Mouse (Mus musculus) skeletal muscle tissue, adult 2 months (tissue): ENCODE results near the gene Phb.

Experiments
- DNase-seq: peaks from one replicate; pipeline ENCODE4 v3.0.0-alpha.2; 2012; ENCODE audit warnings: low read depth, low spot score

The Phb gene

DNA sequence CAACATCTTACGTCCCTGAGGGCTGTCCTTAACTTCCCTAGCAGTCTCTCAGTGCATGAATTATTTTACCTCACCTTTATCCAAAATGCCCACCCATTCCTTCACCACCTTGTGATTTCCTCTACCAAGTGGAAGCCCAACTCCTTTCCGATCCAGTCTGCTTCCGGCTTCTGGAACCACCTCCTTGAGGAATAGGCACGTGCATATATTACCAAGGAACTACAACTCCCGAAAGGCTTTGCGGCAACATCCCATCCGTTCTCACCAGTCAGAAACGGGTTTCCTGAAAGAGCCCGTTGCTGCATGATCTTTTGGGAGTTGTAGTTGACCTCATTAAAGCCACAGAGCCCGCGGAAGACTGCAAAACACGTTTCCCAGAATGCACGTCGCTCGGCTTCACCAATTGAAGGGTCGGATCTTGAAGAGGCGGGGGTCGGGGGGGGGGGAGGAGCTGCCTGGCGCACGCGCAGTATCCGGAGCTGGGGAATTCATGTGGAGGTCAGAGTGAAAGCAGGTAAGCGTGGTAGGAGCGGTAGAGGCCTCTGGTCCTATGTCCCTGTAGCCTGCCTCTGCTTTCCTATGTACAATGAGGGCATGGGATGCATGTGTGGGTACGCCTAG is at the start of gene Phb:
TSS of gene Phb (plus strand) at position 429 of the 621 bp plus-strand sequence.
- peak; percentile 98 for DNase-seq

DNA sequence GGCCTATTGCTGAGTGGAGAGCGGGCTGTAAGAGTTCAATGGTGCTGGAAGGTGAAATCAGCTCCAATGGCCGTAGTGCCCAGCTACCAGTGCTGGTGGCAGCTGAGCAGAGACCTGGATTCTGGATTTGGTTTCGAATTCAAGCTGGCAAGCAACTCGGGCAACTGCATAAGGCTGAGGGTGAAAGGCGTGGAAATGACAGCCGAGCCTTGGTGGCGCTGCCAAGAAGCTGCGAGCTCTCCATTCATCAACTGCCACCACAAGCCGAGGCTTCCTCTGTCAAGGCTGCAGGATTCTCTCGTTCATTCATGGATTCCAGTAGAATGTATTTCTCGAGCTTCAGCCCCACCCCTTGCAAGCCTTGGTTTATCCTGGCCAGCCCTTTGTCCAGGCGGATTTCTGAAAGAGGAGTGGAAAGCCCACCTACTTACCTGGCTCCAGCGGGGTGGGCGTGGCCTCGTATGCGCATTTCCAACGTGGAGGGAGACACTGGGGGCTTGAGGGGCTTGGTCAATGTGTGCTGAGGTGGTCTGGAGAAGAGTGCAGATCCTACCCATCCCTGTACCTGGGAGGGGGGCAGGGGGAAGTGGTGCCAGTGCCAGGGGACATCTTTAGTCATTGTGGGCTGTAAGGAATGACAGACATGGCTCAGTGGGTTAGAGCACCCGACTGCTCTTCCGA is 48.8 kb upstream of the Phb start:
- DNase-seq = peak; percentile 64

DNA sequence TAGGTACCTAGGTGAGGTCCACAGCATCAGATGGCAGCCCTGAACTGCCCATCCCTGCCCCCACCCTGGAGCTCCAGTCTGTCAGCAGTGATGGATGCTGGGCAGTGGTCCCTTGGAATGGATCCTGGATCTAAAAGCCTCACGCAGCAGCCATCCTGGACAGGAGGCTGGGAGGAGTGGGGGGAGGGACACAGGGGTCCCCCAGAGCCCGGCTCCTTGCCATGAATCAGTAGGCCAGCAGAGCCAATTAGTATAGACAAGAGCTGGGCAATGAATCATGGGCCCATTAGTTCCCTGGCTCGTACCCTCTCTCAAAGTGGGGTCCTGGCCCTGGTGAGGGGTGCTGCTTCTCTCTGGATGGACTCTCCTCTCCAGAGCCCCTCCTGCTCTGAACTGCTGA is 47.7 kb upstream of the Phb start:
- DNase-seq = no peak

GRCm38 (mm10) chr11:95619886-95620444 is 46.8 kb upstream of the Phb start:
- DNase-seq = peak; percentile 60

DNA sequence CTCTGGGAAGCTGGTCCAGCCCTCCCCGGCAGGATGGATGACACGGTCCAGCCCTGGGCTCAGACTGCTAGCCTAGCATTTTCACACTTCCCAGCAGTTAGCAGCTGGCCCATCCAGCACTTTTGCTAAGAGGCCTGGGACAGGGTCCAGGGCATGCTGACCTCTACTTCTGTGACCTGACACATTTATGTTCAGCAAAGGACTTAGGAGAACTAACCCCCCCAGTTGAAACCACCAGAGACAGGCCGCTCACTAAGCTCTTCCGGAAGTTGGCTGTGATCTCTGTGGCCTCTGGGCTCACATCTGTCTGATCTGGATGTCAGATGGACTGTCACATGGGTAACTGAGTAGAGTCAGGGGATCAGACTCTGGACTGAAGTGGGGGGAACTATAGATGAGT is 45.7 kb upstream of the Phb start:
- DNase-seq = peak; percentile 32

- no peak for DNase-seq
These were observed 45.1 kb upstream of the Phb start for GRCm38 (mm10) chr11:95621541-95622130.

- DNase-seq = no peak
These were observed 44.3 kb upstream of the Phb start for GRCm38 (mm10) chr11:95622426-95622825.

DNA sequence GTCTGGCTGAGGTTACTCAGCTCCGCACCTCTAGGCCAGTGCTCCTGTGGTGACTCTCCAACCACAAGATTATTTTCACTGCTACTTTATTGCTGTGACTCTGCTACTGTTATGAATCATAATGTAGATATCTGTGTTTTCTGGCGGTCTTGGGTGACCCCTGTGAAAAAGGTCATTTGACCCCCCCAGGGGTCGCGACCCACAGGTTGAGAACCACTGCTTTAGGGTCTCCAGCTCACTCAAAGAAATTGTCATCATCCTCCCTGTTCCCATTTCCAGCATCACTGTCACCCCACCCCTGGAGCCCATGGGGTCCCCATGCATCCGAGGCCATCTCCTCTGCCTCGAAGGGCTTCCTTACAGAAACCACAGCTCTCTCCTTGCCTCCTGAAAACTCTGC is 36.2 kb upstream of the Phb start:
- DNase-seq = no peak

GRCm38 (mm10) chr11:95631301-95631700 is 35.5 kb upstream of the Phb start:
- no peak for DNase-seq

GRCm38 (mm10) chr11:95632474-95632873 is 34.3 kb upstream of the Phb start:
- DNase-seq = no peak

DNA sequence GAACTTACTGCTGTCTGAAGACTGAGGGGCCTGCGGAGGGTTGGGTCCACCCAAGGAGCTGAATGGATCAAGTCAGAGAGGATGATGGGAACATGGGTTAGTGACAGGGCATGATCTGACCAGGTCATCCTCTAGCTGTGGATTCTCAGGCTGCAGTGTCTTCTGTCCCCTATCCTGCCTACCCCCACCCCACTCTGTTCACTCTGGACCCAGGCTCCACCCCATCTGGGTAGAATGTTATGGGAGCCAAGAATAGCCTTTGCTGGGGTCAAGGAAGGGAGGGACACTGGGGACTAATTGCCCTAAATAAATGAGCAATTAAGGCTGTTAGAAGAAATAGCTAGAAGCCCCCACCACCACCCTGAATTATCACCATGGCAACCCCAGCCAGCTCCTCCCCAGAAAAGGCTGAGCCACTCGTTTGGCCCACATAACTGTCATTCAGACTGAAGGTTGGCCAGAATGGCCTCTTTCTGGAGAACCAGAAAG is 33.2 kb upstream of the Phb start:
- DNase-seq = no peak

GRCm38 (mm10) chr11:95635030-95635429 is 31.7 kb upstream of the Phb start:
- DNase-seq = no peak

DNA sequence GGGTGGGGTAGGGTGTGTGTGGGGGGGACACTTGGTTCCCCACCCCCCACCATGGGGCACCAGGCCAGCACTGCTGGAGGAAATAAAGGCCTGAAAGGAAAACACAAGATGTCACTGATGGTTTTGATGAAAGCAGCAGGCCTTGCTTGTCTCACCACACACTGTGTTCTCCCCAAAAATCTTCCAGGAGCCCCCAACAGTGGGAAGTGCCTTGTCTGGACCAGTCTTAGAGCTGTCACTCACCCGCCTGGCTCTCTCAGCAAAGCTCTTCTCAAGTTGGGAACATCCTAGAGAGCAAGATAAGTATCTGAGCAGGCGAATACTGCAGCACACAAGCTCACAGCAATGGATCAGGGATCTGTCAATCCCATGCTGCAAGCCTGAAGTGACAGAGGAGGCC is 26.0 kb upstream of the Phb start:
- no peak for DNase-seq

DNA sequence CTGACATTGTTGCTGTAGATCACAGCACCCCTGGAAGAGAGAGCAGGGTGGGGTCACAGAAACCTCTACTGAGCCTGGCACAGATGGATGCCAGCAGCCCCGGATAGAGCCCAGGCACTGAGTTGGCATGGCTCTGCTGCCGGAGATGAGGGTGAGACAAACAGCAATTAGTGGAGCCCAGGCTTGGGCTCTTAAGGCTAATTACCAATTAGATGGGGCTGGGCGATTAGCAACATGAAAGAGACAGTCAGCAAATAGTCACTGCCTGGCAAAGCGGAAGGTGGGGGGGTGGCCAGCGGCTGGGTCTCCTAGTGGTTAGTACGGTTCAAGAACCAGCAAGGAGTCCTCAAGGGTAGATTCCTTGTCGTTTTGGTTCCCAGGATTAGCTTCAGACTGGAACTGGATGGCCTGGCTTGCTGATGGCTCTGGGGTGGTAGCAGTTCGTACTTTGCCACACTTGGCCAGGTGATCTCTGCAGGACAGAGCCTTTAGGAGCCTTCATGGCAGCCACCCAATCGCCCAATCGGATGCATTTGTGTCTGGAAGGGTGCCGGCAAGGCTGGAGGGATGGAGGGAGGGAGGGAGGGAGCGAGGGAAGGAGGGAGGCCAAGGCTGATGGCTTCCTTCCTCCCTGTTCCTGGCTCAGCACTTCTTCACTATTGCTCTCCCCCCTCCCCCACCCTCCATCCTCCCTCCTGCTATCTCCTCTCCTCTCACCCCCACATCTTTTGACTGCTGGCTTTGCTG is 24.1 kb upstream of the Phb start:
- DNase-seq = no peak

DNA sequence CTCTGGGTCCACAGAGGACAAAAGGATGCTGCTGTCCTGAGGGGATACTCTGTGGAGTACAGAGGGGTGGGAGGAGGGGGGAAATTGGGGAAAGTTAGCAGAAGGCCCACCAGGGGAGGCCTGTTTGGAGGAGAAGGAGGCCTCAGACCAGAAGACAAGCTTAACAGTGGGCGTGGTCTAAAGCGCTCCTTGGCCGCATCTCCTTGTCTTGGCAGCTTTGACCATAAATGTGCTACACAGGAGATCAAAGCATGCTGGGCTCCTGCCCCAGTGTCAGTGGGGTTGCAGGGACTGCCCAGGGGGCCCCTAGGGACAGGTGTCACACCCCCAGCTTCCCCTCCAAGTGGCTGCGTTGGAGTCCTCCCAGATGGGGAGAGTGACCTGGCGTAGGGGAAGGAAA is 22.9 kb upstream of the Phb start:
- DNase-seq = no peak

DNA sequence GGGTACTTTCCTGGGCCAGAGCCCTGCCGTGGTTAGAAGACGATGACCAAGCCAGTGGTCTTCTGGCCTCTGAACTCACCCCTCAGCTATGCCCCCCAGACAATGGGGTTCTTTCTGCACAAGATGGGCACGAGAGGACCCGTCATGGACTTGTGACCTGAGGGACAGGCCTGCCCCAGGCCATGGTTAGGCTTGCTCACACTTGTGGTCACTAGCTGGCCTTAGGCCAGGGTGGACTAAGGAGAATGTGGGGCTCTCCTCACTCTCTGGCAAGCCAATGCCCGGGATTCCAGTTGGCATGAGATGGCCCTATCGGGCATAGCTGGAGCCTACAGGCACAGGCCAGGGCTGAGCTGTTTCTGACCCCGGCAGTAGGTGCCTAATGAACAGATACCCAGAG is 22.4 kb upstream of the Phb start:
- no peak for DNase-seq

DNA sequence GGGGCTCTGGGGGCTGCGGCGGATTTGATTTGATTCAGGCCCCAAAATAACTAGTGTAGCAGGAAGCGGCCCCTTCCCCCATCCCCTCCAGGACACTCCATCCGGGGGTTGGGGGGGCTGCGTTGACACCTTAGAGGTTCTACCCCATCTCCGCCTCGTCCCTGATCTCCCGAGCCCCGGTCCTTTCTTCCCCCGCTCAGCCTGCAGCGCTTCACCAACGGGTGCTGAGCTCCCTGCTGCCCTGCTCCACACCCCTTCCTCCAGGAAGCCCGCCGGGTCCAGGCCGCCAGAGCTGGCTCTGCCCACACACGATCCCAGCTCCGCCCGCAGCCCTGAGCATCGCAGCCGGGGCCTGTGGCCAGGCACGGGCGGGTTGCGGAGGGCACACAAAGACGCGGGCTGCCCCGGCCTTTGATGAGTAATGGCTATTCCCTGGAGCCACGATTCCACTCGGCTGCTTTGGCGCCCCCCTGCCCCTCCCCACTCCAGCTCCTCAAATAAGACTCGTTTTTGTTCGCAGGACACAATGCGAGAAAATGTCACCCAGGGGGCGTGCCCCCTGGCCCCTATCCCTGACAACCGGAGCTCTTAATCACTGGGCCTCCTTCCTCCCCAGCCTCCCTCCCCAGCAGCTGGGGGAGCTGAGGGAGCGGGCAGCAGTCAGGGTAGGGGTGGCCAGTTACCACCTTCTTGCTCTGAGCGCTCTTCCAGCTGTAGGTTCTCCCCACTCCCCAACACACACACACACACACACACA is 21.2 kb upstream of the Phb start:
- no peak for DNase-seq

GRCm38 (mm10) chr11:95646154-95646490 is 20.6 kb upstream of the Phb start:
- no peak for DNase-seq

DNA sequence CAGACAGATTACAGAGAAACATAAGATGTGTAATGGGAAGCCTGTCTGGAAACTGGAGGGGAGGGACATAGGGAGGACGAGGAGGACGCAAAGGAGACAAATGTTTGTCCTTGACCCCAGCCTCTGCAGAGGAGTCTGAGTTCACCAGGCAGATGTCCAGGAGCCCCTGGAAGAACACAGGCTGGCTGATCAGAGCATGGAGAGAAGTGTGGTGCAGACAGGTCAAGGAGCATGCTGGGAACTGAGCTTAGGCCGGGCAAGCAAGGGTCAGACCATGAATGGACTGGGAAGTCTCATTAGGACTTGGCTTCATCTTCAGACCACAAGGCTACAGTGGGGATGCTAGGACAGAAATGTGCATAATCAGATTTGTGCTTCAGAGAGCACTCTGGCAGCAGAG is 19.0 kb upstream of the Phb start:
- no peak for DNase-seq

- DNase-seq = peak; percentile 49
These were observed 17.9 kb upstream of the Phb start for GRCm38 (mm10) chr11:95648827-95649226.

- DNase-seq = no peak
These were observed 17.2 kb upstream of the Phb start for GRCm38 (mm10) chr11:95649560-95649959.
